Mouse (Mus musculus) inflammation-experienced regulatory T-cells, adult 6 months (primary cell): ENCODE measurements around the gene Cox17. TPM values are rescaled to one million over a fixed set of nuclear protein-coding genes. Genes with fewer than 3 reads are reported as not detected.
A peak's percentile ranks its signal among the peaks of the same experiment; 100 is the strongest.
"Not testable (repeated sequence)": the region's sequence is repeated elsewhere in the genome, so short reads cannot be mapped to it uniquely, and the experiment has no call there.

Experiments used
- ATAC-seq: one replicate; pipeline ENCODE4 v1.8.0; 2017
- polyA plus RNA-seq, 3 experiments: library from polyadenylated mRNA; unstranded; fragments of 100-300 nt; shearing (Covaris generic); gene quantifications; one replicate each; pipeline ENCODE4 v1.2.1; 2017

Gene Cox17
- 100 to 1,000 TPM; 213 to 395 (median 300) TPM for polyA plus RNA-seq

GRCm38 (mm10) chr16:38346529-38347325 is at the start of gene Cox17, which contains the start of gene Gm21987:
Gene Cox17, plus strand, starts transcription at chr16:38346991.
Gene Gm21987, plus strand, starts transcription at chr16:38347040.
- ATAC-seq: peak; percentile 99

GRCm38 (mm10) chr16:38298410-38298809 is 48.4 kb upstream of the Cox17 start:
- ATAC-seq: no peak

- no peak for ATAC-seq
Observed at GRCm38 (mm10) chr16:38302367-38302766, 44.4 kb upstream of the Cox17 start.

- ATAC-seq: no peak
Observed at GRCm38 (mm10) chr16:38304460-38305194, 42.2 kb upstream of the Cox17 start.

GRCm38 (mm10) chr16:38306571-38307220 is 40.1 kb upstream of the Cox17 start:
- no peak for ATAC-seq

GRCm38 (mm10) chr16:38307221-38307605 is 39.6 kb upstream of the Cox17 start:
- no peak for ATAC-seq

GRCm38 (mm10) chr16:38307651-38308050 is 39.1 kb upstream of the Cox17 start:
- no peak for ATAC-seq

GRCm38 (mm10) chr16:38308195-38308594 is 38.6 kb upstream of the Cox17 start:
- ATAC-seq: no peak

GRCm38 (mm10) chr16:38318492-38318891 is 28.3 kb upstream of the Cox17 start:
- ATAC-seq: no peak

GRCm38 (mm10) chr16:38319087-38319486 is 27.7 kb upstream of the Cox17 start:
- ATAC-seq: no peak

GRCm38 (mm10) chr16:38321452-38321935 is 25.3 kb upstream of the Cox17 start:
- peak; percentile 77 for ATAC-seq

GRCm38 (mm10) chr16:38324311-38324710 is 22.5 kb upstream of the Cox17 start:
- no peak for ATAC-seq

- ATAC-seq: no peak
Observed at GRCm38 (mm10) chr16:38326778-38327397, 19.9 kb upstream of the Cox17 start.

GRCm38 (mm10) chr16:38329340-38329739 is 17.5 kb upstream of the Cox17 start:
- no peak for ATAC-seq

- no peak for ATAC-seq
Observed at GRCm38 (mm10) chr16:38334431-38334830, 12.4 kb upstream of the Cox17 start.

- ATAC-seq: not testable (repeated sequence)
Observed at GRCm38 (mm10) chr16:38338077-38338476, 8.7 kb upstream of the Cox17 start.

- no peak for ATAC-seq
Observed at GRCm38 (mm10) chr16:38341396-38342324, 5.1 kb upstream of the Cox17 start, which contains the start of gene Maats1. Gene Maats1, minus strand, starts transcription at chr16:38342143.

GRCm38 (mm10) chr16:38344941-38345725 is 1.7 kb upstream of the Cox17 start:
- no peak for ATAC-seq

- no peak for ATAC-seq
Observed at GRCm38 (mm10) chr16:38347588-38347987, 797 bp downstream of the Cox17 start.

- ATAC-seq: no peak
Observed at GRCm38 (mm10) chr16:38348217-38348761, 1.5 kb downstream of the Cox17 start.
